Mouse (Mus musculus) megakaryocyte, embryonic 14.5 days (primary cell): ENCODE data around the gene Ttll2.
"Not testable (repeated sequence)": the region's sequence is repeated elsewhere in the genome, so short reads cannot be mapped to it uniquely, and the experiment has no call there.

Experiments
- FLI1 ChIP-seq: IDR thresholded peaks from 2 replicates; pipeline ENCODE4 v1.6.1; 2012; ENCODE audit warnings: low read length, inconsistent platforms, mixed read lengths
- GATA1 ChIP-seq: IDR thresholded peaks from 3 replicates; pipeline ENCODE4 v1.6.1; 2012; ENCODE audit warnings: mixed read lengths, low read length, inconsistent platforms, borderline replicate concordance

DNA sequence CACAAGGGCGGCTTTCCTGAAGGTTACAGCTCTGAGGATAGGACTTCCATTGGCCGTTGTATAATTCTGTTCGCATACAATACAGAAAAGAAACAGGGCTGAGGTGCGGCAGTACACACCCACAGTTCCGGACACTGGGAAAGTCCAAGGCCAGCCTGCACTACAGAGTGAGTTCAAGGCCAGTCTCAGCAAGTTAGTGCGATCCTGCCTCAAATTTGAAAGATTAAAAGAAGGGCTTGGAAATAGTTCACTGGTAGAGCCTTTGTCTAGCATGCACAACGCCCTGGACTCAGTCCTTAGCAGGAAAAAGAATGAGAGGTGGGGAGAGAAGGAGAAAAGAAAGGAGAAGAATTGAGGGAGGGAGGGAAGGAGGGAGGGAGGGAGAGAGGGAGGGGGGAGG is 42.6 kb upstream of the Ttll2 start:
- not testable (repeated sequence) for TF ChIP-seq GATA1, FLI1
